Mouse (Mus musculus): ENCODE results near the gene Wfikkn2. TPM values are rescaled to one million over a fixed set of nuclear protein-coding genes. Genes with fewer than 3 reads are reported as not detected.

Wfikkn2 gene
- total RNA-seq, 2 experiments from 2014 or later: 1.3 to 1.6 TPM

GRCm38 (mm10) chr11:94212997-94213396 lies 32.8 kb downstream of the Wfikkn2 start:
- DNase-seq (ENCODE audit: extremely low spot score in 1 of 2, low spot score in 2 of 2): no peak

GRCm38 (mm10) chr11:94212489-94212836 lies 33.3 kb downstream of the Wfikkn2 start:
- DNase-seq (ENCODE audit: extremely low spot score in 1 of 2, low spot score in 2 of 2): no peak
- Histone ChIP-seq H3K27ac (peak overlapping the region; percentile 98), H3K4me3 (peak overlapping the region; percentile 92)
- intact Hi-C loops (cut with DNase I): loop anchor here (1.0 to 10.0 kb wide), 4 partner anchors 84 to 328 kb away; partner anchors contain the start of genes Cacna1g, Gm20390, Mbtd1 and Nme1
- no peak for TF ChIP-seq CTCF (IDR thresholded peaks at IDR 0.05)

More at GRCm38 (mm10) chr11:94212997-94213396, 32.8 kb downstream of the Wfikkn2 start:
- intact Hi-C loops (cut with DNase I): loop anchor here (1.0 to 10.0 kb wide), 4 partner anchors 85 to 328 kb away; partner anchors contain the start of genes Cacna1g, Gm20390, Mbtd1 and Nme1
- no peak for TF ChIP-seq CTCF (IDR thresholded peaks at IDR 0.05)
- Histone ChIP-seq H3K27ac (peak overlapping the region; percentile 98; the same call in 1 of the 2 replicates), H3K4me3 (peak overlapping the region; percentile 92)

- intact Hi-C loops (cut with DNase I): loop anchor here (1.0 to 10.0 kb wide), 6 partner anchors 52 to 327 kb away; partner anchors contain the start of genes Cacna1g, Gm20390, Mbtd1 and Nme1
- peak overlapping the region; percentile 92 for H3K4me3 ChIP-seq
- TF ChIP-seq CTCF (IDR thresholded peaks at IDR 0.05): no peak
Measured at GRCm38 (mm10) chr11:94211651-94212488, 33.9 kb downstream of the Wfikkn2 start.

GRCm38 (mm10) chr11:94211124-94211603 lies 34.6 kb downstream of the Wfikkn2 start, which contains the start of gene Tob1:
Tob1 (plus strand) TSS chr11:94211454.
- TF ChIP-seq CTCF (IDR thresholded peaks at IDR 0.05): no peak; the same call in 1 of the 2 replicates
- intact Hi-C loops (cut with DNase I): loop anchor here (1.0 to 10.0 kb wide), 5 partner anchors 51 to 326 kb away; partner anchors contain the start of genes Cacna1g, Gm20390, Mbtd1 and Nme1
- peak within 1 kb of the TSS; percentile 100 for H3K27ac ChIP-seq
- DNase-seq (ENCODE audit: extremely low spot score in 1 of 2, low spot score in 2 of 2): peak; percentile 95 to 97
- peak within 1 kb of the TSS; percentile 92 for H3K4me3 ChIP-seq

More at GRCm38 (mm10) chr11:94211651-94212488, 33.9 kb downstream of the Wfikkn2 start:
- H3K27ac ChIP-seq: peak overlapping the region; percentile 98
- DNase-seq (ENCODE audit: extremely low spot score in 1 of 2, low spot score in 2 of 2): peak; percentile 49 to 60

- H3K27ac ChIP-seq: peak overlapping the region; percentile 100
- DNase-seq (ENCODE audit: extremely low spot score in 1 of 2, low spot score in 2 of 2): peak; percentile 88 to 89
- no peak for TF ChIP-seq CTCF (IDR thresholded peaks at IDR 0.05)
- intact Hi-C loops (cut with DNase I): loop anchor here (1.0 to 10.0 kb wide), 6 partner anchors 50 to 326 kb away; partner anchors contain the start of genes Cacna1g, Gm20390, Mbtd1 and Nme1
- H3K4me3 ChIP-seq: peak overlapping the region; percentile 51
Measured at GRCm38 (mm10) chr11:94210191-94211086, 35.4 kb downstream of the Wfikkn2 start.

- no peak for TF ChIP-seq CTCF (IDR thresholded peaks at IDR 0.05)
- peak overlapping the region; percentile 51 for H3K4me3 ChIP-seq
- H3K27ac ChIP-seq: peak overlapping the region; percentile 100
- no peak for DNase-seq (ENCODE audit: extremely low spot score in 1 of 2, low spot score in 2 of 2)
- intact Hi-C loops (cut with DNase I): loop anchor here (1.0 to 10.0 kb wide), 5 partner anchors 60 to 325 kb away; partner anchors contain the start of genes Cacna1g, Gm20390, Mbtd1 and Nme1
Measured at GRCm38 (mm10) chr11:94209695-94210131, 36.1 kb downstream of the Wfikkn2 start.

- intact Hi-C loops (cut with DNase I): no loop called here
- no peak for TF ChIP-seq CTCF (IDR thresholded peaks at IDR 0.05)
- DNase-seq (ENCODE audit: extremely low spot score in 1 of 2, low spot score in 2 of 2): no peak
- Histone ChIP-seq H3K4me3 (peak overlapping the region; percentile 51), H3K27ac (peak overlapping the region; percentile 100)
Measured at GRCm38 (mm10) chr11:94208811-94209675, 36.8 kb downstream of the Wfikkn2 start.

- intact Hi-C loops (cut with DNase I): no loop called here
- TF ChIP-seq CTCF (IDR thresholded peaks at IDR 0.05): no peak
- no peak overlapping the region for H3K4me3 ChIP-seq
- no peak for DNase-seq (ENCODE audit: extremely low spot score in 1 of 2, low spot score in 2 of 2)
- H3K27ac ChIP-seq: no peak overlapping the region
Measured at GRCm38 (mm10) chr11:94206398-94207114, 39.2 kb downstream of the Wfikkn2 start.

GRCm38 (mm10) chr11:94203066-94203465 lies 42.7 kb downstream of the Wfikkn2 start:
- H3K4me3 ChIP-seq: no peak overlapping the region
- no peak for TF ChIP-seq CTCF (IDR thresholded peaks at IDR 0.05)
- intact Hi-C loops (cut with DNase I): no loop called here
- DNase-seq (ENCODE audit: extremely low spot score in 1 of 2, low spot score in 2 of 2): no peak
- H3K27ac ChIP-seq: no peak overlapping the region

- Histone ChIP-seq H3K4me3 (no peak overlapping the region), H3K27ac (no peak overlapping the region)
- no peak for DNase-seq (ENCODE audit: extremely low spot score in 1 of 2, low spot score in 2 of 2)
- intact Hi-C loops (cut with DNase I): no loop called here
- no peak for TF ChIP-seq CTCF (IDR thresholded peaks at IDR 0.05)
Measured at GRCm38 (mm10) chr11:94202106-94202505, 43.7 kb downstream of the Wfikkn2 start.
